Mouse (Mus musculus) heart, embryonic 13.5 days (tissue): Measurements from ENCODE around the gene AA986860. TPM values are rescaled to one million over a fixed set of nuclear protein-coding genes. Genes with fewer than 3 reads are reported as not detected.

Experiments
- ATAC-seq: fragments of 200-750 bp; cut with Nextera tagmentation; 2 replicates; pipeline ENCODE4 v1.8.0; 2017; ENCODE audit warnings: moderate TSS enrichment; ENCODE audit not compliant: insufficient number of reproducible peaks, low FRiP score, low TSS enrichment; ENCODE audit errors: extremely low read depth
- H3K27ac ChIP-seq: fragments of 300-500 bp; sonication (generic); replicated peaks from 2 replicates; pipeline ENCODE4 v1.5.1; 2015; ENCODE audit warnings: moderate library complexity, mild to moderate bottlenecking, inconsistent platforms
- H3K27me3 ChIP-seq: fragments of 300-500 bp; sonication (generic); replicated peaks from 2 replicates; pipeline ENCODE4 v1.6.1; 2015; ENCODE audit warnings: mild to moderate bottlenecking, inconsistent platforms
- H3K36me3 ChIP-seq: fragments of 300-500 bp; sonication (generic); 2 replicates; pipeline ENCODE4 v1.6.1; 2015; ENCODE audit warnings: mild to moderate bottlenecking, inconsistent platforms
- H3K4me1 ChIP-seq: fragments of 300-500 bp; sonication (generic); 2 replicates; pipeline ENCODE4 v1.6.1; 2015; ENCODE audit warnings: inconsistent platforms
- H3K4me2 ChIP-seq: fragments of 300-500 bp; sonication (generic); 2 replicates; pipeline ENCODE4 v1.6.1; 2015; ENCODE audit warnings: inconsistent platforms, mild to moderate bottlenecking, moderate library complexity
- H3K4me3 ChIP-seq: fragments of 300-500 bp; sonication (generic); 2 replicates; pipeline ENCODE4 v1.5.1; 2015; ENCODE audit warnings: moderate library complexity, mild to moderate bottlenecking, inconsistent platforms
- H3K9ac ChIP-seq: fragments of 300-500 bp; sonication (generic); 2 replicates; pipeline ENCODE4 v1.6.1; 2015; ENCODE audit warnings: inconsistent platforms, mild to moderate bottlenecking, moderate library complexity
- H3K9me3 ChIP-seq: fragments of 300-500 bp; sonication (generic); 2 replicates; pipeline ENCODE4 v1.6.1; 2016; ENCODE audit warnings: inconsistent platforms
- WGBS: fragments of 180-500 bp; shearing (Covaris S2); methylation state at CpG from one replicate; pipeline ENCODE4 v1.1.7; 2015; ENCODE audit warnings: mixed read lengths; 5-methylcytosine and 5-hydroxymethylcytosine counted together
- polyA plus RNA-seq: library from polyadenylated mRNA; unstranded; fragments of >200 nt; fragmentation: Nextera tagmentation; extraction: Ambion mirVana; gene quantifications from 2 replicates; pipeline ENCODE4 v1.2.1, GENCODE M21; 2015

The AA986860 gene
- polyA plus RNA-seq, 1 experiment from 2014 or later, result 1.0 TPM

DNA sequence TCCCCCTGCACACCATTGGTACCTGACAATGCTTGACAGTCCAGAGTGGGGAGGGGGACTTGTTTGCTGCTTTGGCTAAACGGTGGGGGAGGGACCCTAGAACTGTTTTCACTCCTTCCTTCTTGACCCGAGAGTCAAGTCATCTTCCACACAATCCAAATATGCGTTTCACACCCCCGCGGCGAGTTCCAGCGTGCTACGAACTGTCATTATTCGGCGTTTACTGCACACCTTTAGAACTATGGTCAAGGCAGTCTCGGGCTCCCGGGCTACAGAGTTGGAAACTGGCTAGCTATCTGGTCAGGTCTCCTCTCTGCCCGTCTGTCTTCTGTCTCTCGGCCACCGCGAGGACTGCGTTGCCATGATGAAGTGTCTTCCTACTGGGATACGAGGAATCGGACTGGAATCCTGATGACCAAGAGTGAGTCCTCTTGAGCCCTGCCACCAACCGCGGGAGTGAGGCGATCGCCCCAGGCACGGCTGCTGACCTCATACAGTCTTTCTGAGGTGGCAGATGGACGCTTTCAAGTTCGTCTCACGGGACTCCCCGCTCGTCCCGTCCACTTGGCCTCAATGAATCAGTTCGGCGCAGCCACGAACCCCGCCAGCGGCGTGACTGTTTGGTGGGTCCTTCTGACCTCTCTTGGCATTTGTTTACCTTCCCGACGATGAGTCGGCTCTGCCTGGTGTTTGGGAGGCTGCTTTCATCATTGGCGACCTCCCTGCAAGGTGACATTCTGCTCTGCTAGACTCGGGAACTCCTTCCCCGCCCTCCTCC lies 15.1 kb upstream of the AA986860 start:
- WGBS, result 0% methylated on average over 42 of the region's 42 CpGs
- H3K4me3 ChIP-seq, result peak overlapping the region; percentile 72
- H3K9ac ChIP-seq, result peak overlapping the region; percentile 93
- ATAC-seq, result peak; percentile 3; the same call in 1 of the 2 replicates
- H3K36me3 ChIP-seq, result peaks cover 11% of the 10 kb centered on the region
- H3K27me3 ChIP-seq, result 0 out of 2 replicates have a peak, but pooled peaks cover 5% of the 10 kb centered on the region
- no peaks in the 10 kb centered on the region for H3K9me3 ChIP-seq
- H3K4me2 ChIP-seq, result peak overlapping the region; percentile 100
- H3K27ac ChIP-seq, result peak overlapping the region; percentile 91
- H3K4me1 ChIP-seq, result peaks cover 16% of the 10 kb centered on the region

DNA sequence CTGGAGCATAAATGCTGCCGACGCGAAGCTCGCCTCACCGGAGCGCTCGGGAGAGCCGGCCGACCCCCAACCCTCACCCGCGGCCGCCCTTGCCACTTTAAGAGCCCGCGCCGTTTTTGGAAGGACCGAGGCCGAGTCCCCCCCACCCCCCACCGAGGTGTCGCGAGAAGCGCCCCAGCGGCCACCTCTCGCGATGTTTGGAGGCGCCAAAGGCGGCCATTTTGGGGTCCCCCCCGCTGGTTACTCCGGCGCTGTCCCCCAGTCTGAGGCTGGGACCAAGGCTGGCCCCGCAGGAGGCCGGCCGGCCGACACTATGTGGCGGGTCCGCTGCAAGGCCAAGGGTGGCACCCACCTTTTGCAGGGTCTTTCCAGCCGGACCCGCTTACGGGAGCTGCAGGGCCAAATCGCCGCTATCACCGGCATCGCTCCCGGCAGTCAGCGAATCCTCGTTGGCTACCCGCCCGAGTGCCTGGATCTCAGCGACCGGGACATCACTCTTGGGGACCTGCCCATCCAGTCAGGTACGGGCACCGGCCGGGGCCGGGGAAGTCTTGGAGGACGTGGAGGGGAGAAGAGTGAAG lies 14.4 kb upstream of the AA986860 start, which contains the start of gene Yod1:
Gene Yod1, plus strand, starts transcription at position 37 of the 581 bp plus-strand sequence.
- under 1% methylated on average over 54 of the region's 54 CpGs for WGBS

DNA sequence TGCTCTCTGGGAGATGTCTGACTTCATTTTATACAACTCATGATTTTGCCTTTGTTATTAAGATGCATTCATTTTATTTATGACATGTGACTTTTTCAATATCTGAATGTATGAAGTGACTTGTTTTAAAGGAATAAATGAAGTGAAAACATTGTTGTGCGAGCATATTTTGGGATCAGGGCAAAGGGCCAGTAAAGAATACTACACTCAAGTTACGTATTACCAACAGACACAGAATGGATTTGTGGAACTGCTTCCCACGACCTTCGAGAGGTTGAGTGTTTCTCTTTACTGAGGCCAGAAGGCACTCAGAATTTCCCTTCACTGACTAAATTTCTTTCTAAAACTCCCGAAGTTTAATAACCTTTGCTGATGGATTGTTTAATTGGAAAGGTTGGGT lies 7.6 kb upstream of the AA986860 start:
- no peak for ATAC-seq
- Histone ChIP-seq H3K4me1 (peaks cover 1% of the 10 kb centered on the region), H3K27ac (no peak overlapping the region), H3K27me3 (peaks cover under 1% of the 10 kb centered on the region; the same call in 1 of the 2 replicates), H3K9me3 (no peaks in the 10 kb centered on the region), H3K36me3 (peaks cover 18% of the 10 kb centered on the region), H3K4me3 (no peak overlapping the region), H3K9ac (no peak overlapping the region), H3K4me2 (no peak overlapping the region)
- 84% methylated on average over 5 of the region's 5 CpGs for WGBS

More for the DNA sequence above, 14.4 kb upstream of the AA986860 start, which contains the start of gene Yod1:
- Histone ChIP-seq H3K4me1 (peaks cover 16% of the 10 kb centered on the region), H3K27me3 (0 out of 2 replicates have a peak, but pooled peaks cover 5% of the 10 kb centered on the region), H3K27ac (peak within 1 kb of the TSS; percentile 91), H3K4me2 (peak within 1 kb of the TSS; percentile 100), H3K4me3 (peak within 1 kb of the TSS; percentile 72), H3K9me3 (no peaks in the 10 kb centered on the region), H3K36me3 (peaks cover 14% of the 10 kb centered on the region), H3K9ac (peak within 1 kb of the TSS; percentile 93)
- peak; percentile 50 for ATAC-seq

DNA sequence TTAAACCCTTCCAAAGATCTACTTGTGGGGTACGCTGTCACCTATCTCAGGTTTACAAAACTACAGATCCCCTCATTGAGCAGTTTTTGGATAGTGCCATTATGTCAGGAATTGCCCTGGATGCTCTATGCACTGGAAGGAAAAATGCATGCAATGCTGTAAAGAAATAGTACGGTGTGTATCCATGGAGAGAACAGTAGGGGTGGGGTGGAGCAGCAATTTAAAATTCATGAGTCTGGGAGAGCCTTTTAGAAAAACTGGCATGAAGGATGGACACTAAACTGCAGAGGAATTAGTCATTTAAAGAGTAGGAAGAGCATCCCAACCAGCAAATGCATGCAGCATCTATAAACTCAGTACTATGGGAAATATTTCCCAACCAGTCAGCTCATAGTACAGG lies 5.4 kb upstream of the AA986860 start:
- H3K36me3 ChIP-seq, result peaks cover 13% of the 10 kb centered on the region; the same call in 1 of the 2 replicates
- no peak overlapping the region for H3K4me3 ChIP-seq
- H3K27ac ChIP-seq, result no peak overlapping the region
- ATAC-seq, result no peak
- H3K9ac ChIP-seq, result no peak overlapping the region
- 89% methylated on average over 2 of the region's 2 CpGs for WGBS
- H3K9me3 ChIP-seq, result no peaks in the 10 kb centered on the region
- no peak overlapping the region for H3K4me2 ChIP-seq
- H3K27me3 ChIP-seq, result peaks cover 7% of the 10 kb centered on the region; the same call in 1 of the 2 replicates
- peaks cover 8% of the 10 kb centered on the region for H3K4me1 ChIP-seq

DNA sequence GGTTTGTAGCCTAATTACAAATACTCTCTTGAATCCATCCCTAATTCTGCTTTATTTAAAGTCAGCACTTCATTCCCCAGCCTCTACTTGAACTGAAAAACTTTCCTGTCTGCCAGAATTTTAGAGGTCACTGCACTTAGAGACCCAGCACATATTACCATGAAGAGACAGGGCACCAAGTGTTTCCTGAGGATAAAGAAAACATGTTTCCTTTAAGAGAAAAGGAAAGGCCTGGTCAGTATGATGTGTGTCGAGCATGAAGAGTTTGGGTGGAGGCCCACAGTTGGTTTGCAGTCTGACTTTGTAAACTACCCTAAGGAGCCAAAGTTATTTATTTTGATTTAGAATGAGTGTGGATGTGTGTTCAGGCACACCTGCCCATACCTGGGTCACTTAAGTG lies 3.7 kb upstream of the AA986860 start:
- no peak for ATAC-seq
- H3K4me1 ChIP-seq, result peaks cover 19% of the 10 kb centered on the region
- WGBS, result 50% methylated on average over 1 of the region's 1 CpGs
- H3K36me3 ChIP-seq, result 0 out of 2 replicates have a peak, but pooled peaks cover 10% of the 10 kb centered on the region
- no peak overlapping the region for H3K9ac ChIP-seq
- H3K9me3 ChIP-seq, result no peaks in the 10 kb centered on the region
- no peak overlapping the region for H3K27ac ChIP-seq
- H3K4me2 ChIP-seq, result no peak overlapping the region
- peaks cover 7% of the 10 kb centered on the region; the same call in 1 of the 2 replicates for H3K27me3 ChIP-seq
- no peak overlapping the region for H3K4me3 ChIP-seq

DNA sequence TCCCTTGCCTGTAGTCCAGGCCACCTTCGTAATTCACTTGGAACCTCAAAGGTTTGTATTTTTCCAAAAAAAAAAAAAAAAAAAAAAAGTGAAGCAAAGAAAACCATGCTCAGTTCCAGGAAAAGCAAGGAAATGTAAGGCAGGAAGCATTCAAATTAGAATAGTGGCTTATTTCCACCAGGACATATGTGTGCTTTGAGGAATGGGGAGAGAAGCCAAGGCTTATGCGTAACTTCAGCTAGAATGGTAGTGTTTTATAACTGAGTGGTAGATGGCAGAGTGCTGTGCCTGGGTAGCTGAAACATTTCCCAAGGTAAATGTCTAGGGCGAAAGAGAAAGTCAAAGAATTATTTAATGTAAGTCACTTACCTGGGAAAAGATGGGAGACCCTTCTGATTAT lies 3.1 kb upstream of the AA986860 start:
- 93% methylated on average over 3 of the region's 3 CpGs for WGBS
- no peak for ATAC-seq
- peaks cover 22% of the 10 kb centered on the region for H3K4me1 ChIP-seq

DNA sequence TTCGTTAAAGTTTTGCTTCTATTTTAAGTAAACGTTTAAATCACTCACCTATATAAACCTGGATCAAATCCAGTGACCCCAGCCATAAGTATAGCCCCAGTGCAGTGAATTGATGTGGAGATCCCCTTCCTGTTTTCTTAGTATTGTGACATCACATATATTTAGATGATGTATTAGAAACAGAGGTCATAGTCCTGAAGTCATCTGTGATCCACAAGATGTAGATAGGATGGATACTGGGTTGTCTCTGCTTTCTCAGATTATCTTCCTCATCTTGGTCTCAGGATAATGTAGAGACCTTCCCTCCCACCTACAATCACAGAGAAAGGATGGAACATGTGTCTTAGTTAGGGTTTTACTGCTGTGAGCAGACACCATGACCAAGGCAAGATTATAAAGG lies 2.6 kb upstream of the AA986860 start, which contains the start of gene Pfkfb2:
Gene Pfkfb2, minus strand, starts transcription at position 101 of the 400 bp plus-strand sequence.
- no peak within 1 kb of the TSS for H3K27ac ChIP-seq
- H3K4me3 ChIP-seq, result no peak within 1 kb of the TSS
- 0 out of 2 replicates have a peak, but pooled peaks cover 4% of the 10 kb centered on the region for H3K36me3 ChIP-seq
- ATAC-seq, result no peak
- H3K4me1 ChIP-seq, result peaks cover 22% of the 10 kb centered on the region
- H3K4me2 ChIP-seq, result no peak within 1 kb of the TSS
- H3K9me3 ChIP-seq, result no peaks in the 10 kb centered on the region
- H3K27me3 ChIP-seq, result peaks cover 7% of the 10 kb centered on the region; the same call in 1 of the 2 replicates
- no peak within 1 kb of the TSS for H3K9ac ChIP-seq
- WGBS, result 70% methylated on average over 2 of the region's 2 CpGs

More for the DNA sequence above, 3.1 kb upstream of the AA986860 start:
- Histone ChIP-seq H3K9me3 (no peaks in the 10 kb centered on the region), H3K4me2 (no peak overlapping the region), H3K36me3 (0 out of 2 replicates have a peak, but pooled peaks cover 6% of the 10 kb centered on the region), H3K4me3 (no peak overlapping the region), H3K27me3 (peaks cover 7% of the 10 kb centered on the region; the same call in 1 of the 2 replicates), H3K27ac (no peak overlapping the region), H3K9ac (no peak overlapping the region)

DNA sequence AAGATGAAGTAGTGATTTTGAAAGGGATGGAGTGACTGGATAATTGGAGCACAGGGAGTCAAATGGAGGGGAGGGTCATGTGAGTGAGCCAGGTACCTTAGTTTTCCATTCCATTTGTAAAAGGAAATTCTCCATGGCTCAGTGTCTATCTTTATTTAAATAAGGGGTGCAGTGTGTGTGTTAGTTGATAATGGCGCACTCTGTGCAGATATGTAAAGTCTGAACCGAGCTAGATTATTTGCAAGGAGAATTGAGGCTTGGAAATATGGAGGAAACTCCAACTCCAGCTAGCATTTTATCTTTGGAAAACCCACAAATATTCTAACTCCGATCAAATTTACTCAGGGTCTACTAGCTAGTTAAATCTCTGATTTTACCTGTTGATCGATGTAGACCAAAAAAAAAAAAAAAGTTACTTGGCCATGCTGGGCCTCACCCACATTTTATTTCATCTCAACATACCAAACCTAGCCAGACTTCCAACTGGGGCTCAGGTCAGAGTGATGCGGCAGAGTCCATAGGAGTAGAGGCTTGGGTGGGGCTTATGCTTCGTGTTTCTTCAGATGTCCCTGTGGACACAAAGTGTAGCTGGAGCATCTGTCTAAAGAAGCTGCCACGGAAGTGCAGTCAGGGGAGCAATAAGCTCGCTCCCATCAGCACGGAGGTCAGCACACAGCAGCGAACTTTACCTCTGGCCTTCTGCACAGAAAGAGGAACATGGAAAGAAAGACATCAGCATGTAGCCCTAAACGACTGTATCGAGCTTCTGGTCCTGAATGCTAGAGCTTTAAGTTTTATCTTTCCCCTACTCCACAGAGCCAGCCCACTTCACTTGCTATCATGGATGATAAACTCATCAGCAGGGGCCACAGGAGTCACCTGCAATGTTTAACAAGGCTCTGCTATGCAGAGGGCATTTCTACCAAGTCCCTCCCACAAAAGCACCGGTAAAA lies 1.2 kb downstream of the AA986860 start:
- Histone ChIP-seq H3K4me3 (no peak overlapping the region), H3K9ac (no peak overlapping the region), H3K9me3 (no peaks in the 10 kb centered on the region), H3K27me3 (peaks cover 15% of the 10 kb centered on the region), H3K4me2 (no peak overlapping the region), H3K27ac (no peak overlapping the region), H3K36me3 (no peaks in the 10 kb centered on the region), H3K4me1 (peaks cover 33% of the 10 kb centered on the region)
- no peak for ATAC-seq
- 73% methylated on average over 13 of the region's 13 CpGs for WGBS

DNA sequence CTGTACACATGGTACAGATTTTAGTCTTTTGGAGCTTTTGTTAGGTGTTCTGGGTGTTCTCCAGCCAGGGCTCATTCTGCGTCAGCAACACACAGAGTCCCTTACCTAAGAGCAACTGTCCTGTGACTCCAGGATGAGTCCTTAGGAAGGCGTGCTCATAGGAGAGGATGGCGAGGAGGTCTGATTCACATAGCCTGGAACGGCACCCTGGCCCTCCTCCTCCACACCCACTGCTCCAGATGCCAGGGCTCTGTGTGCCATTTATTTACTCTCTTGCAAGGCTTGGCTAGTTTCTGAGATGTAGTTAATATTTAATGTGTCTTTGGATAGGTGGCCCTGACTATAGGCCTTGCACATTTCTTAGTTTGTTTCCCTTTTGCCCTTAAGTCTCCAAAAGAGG lies 1.9 kb downstream of the AA986860 start:
- H3K4me2 ChIP-seq, result no peak overlapping the region
- no peak for ATAC-seq
- no peak overlapping the region for H3K9ac ChIP-seq
- peaks cover 33% of the 10 kb centered on the region for H3K4me1 ChIP-seq
- no peaks in the 10 kb centered on the region for H3K9me3 ChIP-seq
- no peak overlapping the region for H3K4me3 ChIP-seq
- H3K36me3 ChIP-seq, result no peaks in the 10 kb centered on the region
- 84% methylated on average over 4 of the region's 4 CpGs for WGBS
- no peak overlapping the region for H3K27ac ChIP-seq
- H3K27me3 ChIP-seq, result peaks cover 22% of the 10 kb centered on the region

DNA sequence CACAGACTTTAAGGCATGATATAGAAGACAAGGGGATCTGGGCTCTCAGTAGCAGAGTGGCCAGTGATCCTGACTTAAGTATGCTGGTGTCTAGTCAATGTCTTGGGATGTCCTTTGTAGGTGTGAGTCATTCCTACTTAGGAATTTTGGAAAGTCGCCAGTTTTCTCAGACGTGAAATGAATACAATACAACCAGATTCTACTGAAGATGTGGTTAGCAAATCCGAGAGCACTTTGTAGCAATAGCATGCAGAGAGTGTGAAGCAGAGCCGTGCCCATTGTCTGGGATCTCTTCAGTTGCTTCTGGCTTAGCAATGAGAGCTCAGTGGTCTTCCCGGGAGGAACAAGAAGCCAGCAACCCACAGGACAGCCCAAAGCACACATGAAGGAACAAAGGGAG lies 2.7 kb downstream of the AA986860 start:
- Histone ChIP-seq H3K36me3 (no peaks in the 10 kb centered on the region), H3K4me2 (no peak overlapping the region), H3K9ac (no peak overlapping the region), H3K4me3 (no peak overlapping the region), H3K4me1 (peaks cover 33% of the 10 kb centered on the region), H3K27ac (no peak overlapping the region), H3K9me3 (no peaks in the 10 kb centered on the region), H3K27me3 (peaks cover 21% of the 10 kb centered on the region)
- whole genome bisulfite sequencing, result 50% methylated on average over 5 of the region's 5 CpGs
- ATAC-seq, result no peak
